Mouse (Mus musculus) liver, embryonic 18 days (tissue): ENCODE measurements around the gene Tent4b. TPM values are rescaled to one million over a fixed set of nuclear protein-coding genes. Genes with fewer than 3 reads are reported as not detected.

ENCODE experiments used
- polyA plus RNA-seq: library from polyadenylated mRNA; depleted of rRNA; stranded (reverse); fragments of >200 nt; gene quantifications from 2 replicates; pipeline ENCODE4 v1.2.3, GENCODE M21; 2012; rRNA removed

Gene Tent4b
- polyA plus RNA-seq = 9.1 and 10.6 TPM in 2 replicates

GRCm38 (mm10) chr8:88198945-88199571 lies at the start of gene Tent4b:
Gene Tent4b, plus strand, starts transcription at chr8:88199213.

GRCm38 (mm10) chr8:88272231-88273050 lies 73.4 kb downstream of the Tent4b start, which contains the start of gene Adcy7:
Gene Adcy7, plus strand, starts transcription at chr8:88272403.

Other genes starting within 250 kb of the Tent4b start
- gene Zfp423, start 239.6 kb upstream of the Tent4b start, polyA plus RNA-seq = 0.43 and 0.44 TPM in 2 replicates
- gene Cnep1r1, start 80.4 kb upstream of the Tent4b start, polyA plus RNA-seq = 16.9 and 17.4 TPM in 2 replicates
- gene Heatr3, start 61.4 kb upstream of the Tent4b start, polyA plus RNA-seq = 13.8 and 14.3 TPM in 2 replicates
- 9.9 and 12.4 TPM in 2 replicates for gene Adcy7, start 73.2 kb downstream of the Tent4b start, polyA plus RNA-seq
- 19.1 and 22.2 TPM in 2 replicates for gene Brd7, start 163.0 kb downstream of the Tent4b start, polyA plus RNA-seq